Mouse (Mus musculus) midbrain, embryonic 16.5 days (tissue): ENCODE measurements around the gene Tspan9. TPM values are rescaled to one million over a fixed set of nuclear protein-coding genes. Genes with fewer than 3 reads are reported as not detected.

Experiments
- ATAC-seq: fragments of 200-750 bp; cut with Nextera tagmentation; 2 replicates; pipeline ENCODE4 v1.8.0; 2017; ENCODE audit warnings: moderate TSS enrichment
- H3K27ac ChIP-seq: fragments of 300-500 bp; sonication (generic); 2 replicates; pipeline ENCODE4 v1.5.1; 2014; ENCODE audit warnings: mild to moderate bottlenecking, low read length, mixed read lengths
- H3K27me3 ChIP-seq: fragments of 300-500 bp; sonication (generic); 2 replicates; pipeline ENCODE4 v1.6.1; 2014; ENCODE audit warnings: low read depth, low read length, mixed read lengths; ENCODE audit not compliant: control insufficient read depth, insufficient read depth
- H3K36me3 ChIP-seq: fragments of 300-500 bp; sonication (generic); 2 replicates; pipeline ENCODE4 v1.6.1; 2014; ENCODE audit warnings: mild to moderate bottlenecking, low read length, moderate library complexity, mixed read lengths; ENCODE audit not compliant: control insufficient read depth, insufficient read depth
- H3K4me1 ChIP-seq: fragments of 300-500 bp; sonication (generic); 2 replicates; pipeline ENCODE4 v1.6.1; 2014; ENCODE audit warnings: mild to moderate bottlenecking, low read length, mixed read lengths; ENCODE audit not compliant: control insufficient read depth, insufficient read depth
- H3K4me2 ChIP-seq: fragments of 300-500 bp; sonication (generic); 2 replicates; pipeline ENCODE4 v1.6.1; 2014; ENCODE audit warnings: mild to moderate bottlenecking, low read length, mixed read lengths
- H3K4me3 ChIP-seq: fragments of 300-500 bp; sonication (generic); 2 replicates; pipeline ENCODE4 v1.5.1; 2014; ENCODE audit warnings: low read depth, mild to moderate bottlenecking, low read length, moderate library complexity, mixed read lengths
- H3K9ac ChIP-seq: fragments of 300-500 bp; sonication (generic); 2 replicates; pipeline ENCODE4 v1.6.1; 2014; ENCODE audit warnings: low read depth, low read length, mixed read lengths
- H3K9me3 ChIP-seq: fragments of 300-500 bp; sonication (generic); replicated peaks from 2 replicates; pipeline ENCODE4 v1.6.1; 2014; ENCODE audit warnings: mild to moderate bottlenecking, low read length, mixed read lengths; ENCODE audit not compliant: control insufficient read depth, poor library complexity, severe bottlenecking
- WGBS: fragments of 180-500 bp; shearing (Covaris S2); extraction: QIAGEN DNeasy Blood & Tissue Kit; methylation state at CpG from one replicate; pipeline ENCODE4 v1.1.7; 2014; 5-methylcytosine and 5-hydroxymethylcytosine counted together
- polyA plus RNA-seq: library from polyadenylated mRNA; unstranded; fragments of >200 nt; fragmentation: Nextera tagmentation; extraction: Ambion mirVana; gene quantifications from 2 replicates; pipeline ENCODE4 v1.2.1, GENCODE M21; 2015

Tspan9 gene
- polyA plus RNA-seq, 1 experiment from 2014 or later: 46.3 TPM

- WGBS: 92% methylated on average over 14 of the region's 14 CpGs
- H3K36me3 ChIP-seq: no peaks in the 10 kb centered on the region
- no peak overlapping the region for H3K4me3 ChIP-seq
- no peak overlapping the region for H3K4me2 ChIP-seq
- ATAC-seq: no peak
- no peak overlapping the region for H3K9ac ChIP-seq
- no peaks in the 10 kb centered on the region for H3K27me3 ChIP-seq
- H3K27ac ChIP-seq: no peak overlapping the region
- no peaks in the 10 kb centered on the region for H3K9me3 ChIP-seq
- H3K4me1 ChIP-seq: no peaks in the 10 kb centered on the region
These were observed 156.0 kb downstream of the Tspan9 start for GRCm38 (mm10) chr6:127987374-127987773.

GRCm38 (mm10) chr6:127986357-127986756 lies 157.0 kb downstream of the Tspan9 start:
- no peak overlapping the region for H3K9ac ChIP-seq
- H3K4me2 ChIP-seq: no peak overlapping the region
- WGBS: 57% methylated on average over 9 of the region's 9 CpGs
- peaks cover under 1% of the 10 kb centered on the region; the same call in 1 of the 2 replicates for H3K4me1 ChIP-seq
- ATAC-seq: no peak
- H3K27ac ChIP-seq: no peak overlapping the region
- H3K4me3 ChIP-seq: no peak overlapping the region
- H3K27me3 ChIP-seq: no peaks in the 10 kb centered on the region
- no peaks in the 10 kb centered on the region for H3K9me3 ChIP-seq
- H3K36me3 ChIP-seq: no peaks in the 10 kb centered on the region

GRCm38 (mm10) chr6:127981176-127981575 lies 162.2 kb downstream of the Tspan9 start:
- Histone ChIP-seq H3K4me1 (peaks cover 7% of the 10 kb centered on the region), H3K4me3 (no peak overlapping the region), H3K4me2 (no peak overlapping the region), H3K27ac (no peak overlapping the region), H3K9ac (no peak overlapping the region), H3K9me3 (no peaks in the 10 kb centered on the region), H3K27me3 (no peaks in the 10 kb centered on the region), H3K36me3 (no peaks in the 10 kb centered on the region)
- 61% methylated on average over 8 of the region's 8 CpGs for WGBS
- no peak for ATAC-seq

GRCm38 (mm10) chr6:127980381-127981045 lies 162.9 kb downstream of the Tspan9 start:
- Histone ChIP-seq H3K9me3 (no peaks in the 10 kb centered on the region), H3K27me3 (no peaks in the 10 kb centered on the region), H3K4me1 (peaks cover 7% of the 10 kb centered on the region), H3K4me2 (no peak overlapping the region), H3K36me3 (no peaks in the 10 kb centered on the region), H3K9ac (no peak overlapping the region), H3K4me3 (no peak overlapping the region), H3K27ac (no peak overlapping the region)
- 52% methylated on average over 11 of the region's 11 CpGs for WGBS
- ATAC-seq: no peak

- peaks cover 7% of the 10 kb centered on the region for H3K4me1 ChIP-seq
- no peaks in the 10 kb centered on the region for H3K9me3 ChIP-seq
- no peak overlapping the region for H3K27ac ChIP-seq
- WGBS: 94% methylated on average over 5 of the region's 5 CpGs
- no peak overlapping the region for H3K9ac ChIP-seq
- no peaks in the 10 kb centered on the region for H3K36me3 ChIP-seq
- H3K27me3 ChIP-seq: no peaks in the 10 kb centered on the region
- H3K4me2 ChIP-seq: no peak overlapping the region
- ATAC-seq: no peak
- no peak overlapping the region for H3K4me3 ChIP-seq
These were observed 163.6 kb downstream of the Tspan9 start for GRCm38 (mm10) chr6:127979831-127980230.

GRCm38 (mm10) chr6:127978941-127979340 lies 164.5 kb downstream of the Tspan9 start:
- 60% methylated on average over 20 of the region's 20 CpGs for whole genome bisulfite sequencing
- Histone ChIP-seq H3K27ac (no peak overlapping the region), H3K4me2 (no peak overlapping the region), H3K9me3 (no peaks in the 10 kb centered on the region), H3K36me3 (no peaks in the 10 kb centered on the region), H3K4me3 (no peak overlapping the region), H3K27me3 (no peaks in the 10 kb centered on the region), H3K9ac (peak overlapping the region; percentile 15; the same call in 1 of the 2 replicates), H3K4me1 (peaks cover 7% of the 10 kb centered on the region)
- ATAC-seq: no peak

GRCm38 (mm10) chr6:127976695-127977094 lies 166.7 kb downstream of the Tspan9 start:
- no peak overlapping the region for H3K27ac ChIP-seq
- H3K36me3 ChIP-seq: no peaks in the 10 kb centered on the region
- no peak overlapping the region for H3K9ac ChIP-seq
- 84% methylated on average over 6 of the region's 6 CpGs for WGBS
- H3K4me1 ChIP-seq: peaks cover 12% of the 10 kb centered on the region
- no peaks in the 10 kb centered on the region for H3K9me3 ChIP-seq
- H3K4me3 ChIP-seq: no peak overlapping the region
- no peak overlapping the region for H3K4me2 ChIP-seq
- ATAC-seq: no peak
- H3K27me3 ChIP-seq: no peaks in the 10 kb centered on the region

- Histone ChIP-seq H3K4me3 (no peak overlapping the region), H3K27me3 (no peaks in the 10 kb centered on the region), H3K36me3 (no peaks in the 10 kb centered on the region), H3K4me2 (no peak overlapping the region), H3K9ac (no peak overlapping the region), H3K4me1 (peaks cover 8% of the 10 kb centered on the region), H3K27ac (peak overlapping the region; percentile 47), H3K9me3 (no peaks in the 10 kb centered on the region)
- peak; percentile 33 for ATAC-seq
- WGBS: 36% methylated on average over 9 of the region's 9 CpGs
These were observed 169.4 kb downstream of the Tspan9 start for GRCm38 (mm10) chr6:127974000-127974399.

GRCm38 (mm10) chr6:127973553-127973952 lies 169.8 kb downstream of the Tspan9 start:
- Histone ChIP-seq H3K4me2 (no peak overlapping the region), H3K36me3 (no peaks in the 10 kb centered on the region), H3K27ac (peak overlapping the region; percentile 47), H3K27me3 (no peaks in the 10 kb centered on the region), H3K9ac (no peak overlapping the region), H3K4me3 (no peak overlapping the region), H3K9me3 (no peaks in the 10 kb centered on the region), H3K4me1 (peaks cover 8% of the 10 kb centered on the region)
- WGBS: 24% methylated on average over 6 of the region's 6 CpGs
- peak; percentile 16 for ATAC-seq
